Mouse (Mus musculus) limb, embryonic 12.5 days (tissue): ENCODE measurements at regions not wholly inside any gene's neighbourhood (a gene's known extent, or its start where the extent isn't known, plus 50 kb on each side); places are given as distances from the start of the nearest gene placed in this dataset.

ENCODE experiments used
- ATAC-seq: fragments of 200-750 bp; cut with Nextera tagmentation; 2 replicates; pipeline ENCODE4 v1.8.0; 2017; ENCODE audit warnings: low read depth, moderate TSS enrichment; ENCODE audit not compliant: insufficient number of reproducible peaks, insufficient read depth, low FRiP score, low TSS enrichment
- H3K27ac ChIP-seq: fragments of 300-500 bp; sonication (generic); 2 replicates; pipeline ENCODE4 v1.5.1; 2016; ENCODE audit warnings: mild to moderate bottlenecking, moderate library complexity
- H3K27me3 ChIP-seq: fragments of 300-500 bp; sonication (generic); 2 replicates; pipeline ENCODE4 v1.6.1; 2016; ENCODE audit warnings: mild to moderate bottlenecking, moderate library complexity
- H3K36me3 ChIP-seq: fragments of 300-500 bp; sonication (generic); 2 replicates; pipeline ENCODE4 v1.6.1; 2016; ENCODE audit warnings: mild to moderate bottlenecking, moderate library complexity
- H3K4me1 ChIP-seq: fragments of 300-500 bp; sonication (generic); replicated peaks from 2 replicates; pipeline ENCODE4 v1.6.1; 2016
- H3K4me2 ChIP-seq: fragments of 300-500 bp; sonication (generic); 2 replicates; pipeline ENCODE4 v1.6.1; 2016; ENCODE audit warnings: mild to moderate bottlenecking, moderate library complexity
- H3K4me3 ChIP-seq: fragments of 300-500 bp; sonication (generic); replicated peaks from 2 replicates; pipeline ENCODE4 v1.5.1; 2016; ENCODE audit warnings: mild to moderate bottlenecking
- H3K9ac ChIP-seq: fragments of 300-500 bp; sonication (generic); replicated peaks from 2 replicates; pipeline ENCODE4 v1.6.1; 2016; ENCODE audit warnings: mild to moderate bottlenecking, moderate library complexity
- H3K9me3 ChIP-seq: fragments of 300-500 bp; sonication (generic); 2 replicates; pipeline ENCODE4 v1.6.1; 2016; ENCODE audit warnings: mild to moderate bottlenecking, moderate library complexity
- WGBS: fragments of 180-500 bp; shearing (Covaris S2); methylation state at CpG from one replicate; pipeline ENCODE4 v1.1.7; 2016; 5-methylcytosine and 5-hydroxymethylcytosine counted together

GRCm38 (mm10) chr14:48852061-48852460 is 178.4 kb upstream of the Otx2 start:
- H3K27me3 ChIP-seq, result peaks cover 6% of the 10 kb centered on the region; the same call in 1 of the 2 replicates

GRCm38 (mm10) chr14:48842861-48843260 is 169.2 kb upstream of the Otx2 start:
- 84% methylated on average over 4 of the region's 4 CpGs for WGBS
- H3K4me2 ChIP-seq, result no peak overlapping the region
- no peak overlapping the region for H3K9ac ChIP-seq
- H3K9me3 ChIP-seq, result no peaks in the 10 kb centered on the region
- H3K36me3 ChIP-seq, result no peaks in the 10 kb centered on the region
- ATAC-seq, result no peak
- H3K27ac ChIP-seq, result no peak overlapping the region
- H3K4me1 ChIP-seq, result peaks cover 5% of the 10 kb centered on the region; the same call in 1 of the 2 replicates
- H3K27me3 ChIP-seq, result no peaks in the 10 kb centered on the region
- H3K4me3 ChIP-seq, result no peak overlapping the region

More at GRCm38 (mm10) chr14:48852061-48852460, 178.4 kb upstream of the Otx2 start:
- Histone ChIP-seq H3K4me3 (no peak overlapping the region), H3K36me3 (no peaks in the 10 kb centered on the region), H3K27ac (no peak overlapping the region), H3K9ac (no peak overlapping the region), H3K4me2 (no peak overlapping the region), H3K4me1 (peaks cover 4% of the 10 kb centered on the region; the same call in 1 of the 2 replicates), H3K9me3 (no peaks in the 10 kb centered on the region)
- no peak for ATAC-seq
- WGBS, result 63% methylated on average over 4 of the region's 4 CpGs

GRCm38 (mm10) chr14:48841278-48841677 is 167.7 kb upstream of the Otx2 start:
- 57% methylated on average over 5 of the region's 5 CpGs for WGBS
- ATAC-seq, result no peak
- Histone ChIP-seq H3K4me2 (no peak overlapping the region), H3K9me3 (no peaks in the 10 kb centered on the region), H3K27me3 (no peaks in the 10 kb centered on the region), H3K4me3 (no peak overlapping the region), H3K4me1 (peaks cover 10% of the 10 kb centered on the region; the same call in 1 of the 2 replicates), H3K36me3 (no peaks in the 10 kb centered on the region), H3K9ac (no peak overlapping the region), H3K27ac (no peak overlapping the region)

GRCm38 (mm10) chr14:48837181-48837580 is 163.6 kb upstream of the Otx2 start:
- 71% methylated on average over 6 of the region's 6 CpGs for WGBS
- Histone ChIP-seq H3K4me2 (no peak overlapping the region), H3K4me3 (no peak overlapping the region), H3K27me3 (no peaks in the 10 kb centered on the region), H3K9me3 (no peaks in the 10 kb centered on the region), H3K4me1 (peaks cover 12% of the 10 kb centered on the region; the same call in 1 of the 2 replicates), H3K9ac (no peak overlapping the region), H3K36me3 (no peaks in the 10 kb centered on the region), H3K27ac (no peak overlapping the region)
- no peak for ATAC-seq

DNA sequence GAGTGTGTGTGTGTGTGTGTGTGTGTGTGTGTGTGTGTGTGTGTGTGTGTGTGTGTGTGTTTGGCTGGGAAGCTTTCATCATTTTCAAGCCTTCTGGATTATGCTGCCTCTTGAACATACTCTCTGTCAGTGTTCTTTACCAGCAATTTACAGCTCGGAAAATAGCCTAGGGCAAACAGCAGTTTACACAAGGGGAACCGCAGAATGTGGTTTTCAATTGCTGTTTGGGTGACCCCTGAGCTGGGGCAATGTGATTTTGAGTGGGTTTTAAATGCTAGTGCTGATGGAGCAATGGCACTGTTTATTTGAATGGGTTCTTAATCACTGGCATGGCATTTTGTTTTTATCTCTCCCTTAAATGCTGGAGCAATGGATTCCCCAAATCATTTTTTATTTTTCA is 162.5 kb upstream of the Otx2 start:
- 34% methylated on average over 2 of the region's 2 CpGs for WGBS
- Histone ChIP-seq H3K27me3 (no peaks in the 10 kb centered on the region), H3K4me2 (no peak overlapping the region), H3K9ac (no peak overlapping the region), H3K4me1 (peaks cover 12% of the 10 kb centered on the region; the same call in 1 of the 2 replicates), H3K9me3 (no peaks in the 10 kb centered on the region), H3K4me3 (no peak overlapping the region), H3K27ac (no peak overlapping the region), H3K36me3 (no peaks in the 10 kb centered on the region)
- ATAC-seq, result no peak

DNA sequence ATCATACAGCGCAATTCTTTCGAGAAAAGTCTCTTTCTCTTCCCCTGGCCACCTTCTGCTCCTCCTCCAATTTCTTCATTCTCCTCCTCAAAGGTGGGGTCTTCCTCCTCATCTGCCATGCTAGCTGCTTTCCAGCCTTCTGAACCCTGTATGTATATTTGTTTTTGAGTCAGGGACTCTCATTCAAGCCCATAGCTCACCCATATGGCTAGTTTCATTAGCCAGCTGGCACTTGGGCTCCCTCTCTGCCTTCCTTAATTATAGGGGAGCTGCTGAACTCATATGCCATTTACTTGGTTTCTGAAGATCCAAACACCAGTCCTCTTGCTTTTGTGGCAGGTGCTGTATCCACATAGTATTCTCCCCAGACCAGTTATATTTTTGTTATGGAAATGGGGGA is 160.8 kb upstream of the Otx2 start:
- H3K4me2 ChIP-seq, result no peak overlapping the region
- no peaks in the 10 kb centered on the region for H3K36me3 ChIP-seq
- no peak overlapping the region for H3K4me3 ChIP-seq
- H3K9ac ChIP-seq, result no peak overlapping the region
- no peaks in the 10 kb centered on the region for H3K9me3 ChIP-seq
- H3K4me1 ChIP-seq, result peaks cover 12% of the 10 kb centered on the region; the same call in 1 of the 2 replicates
- H3K27me3 ChIP-seq, result no peaks in the 10 kb centered on the region
- no peak overlapping the region for H3K27ac ChIP-seq
- 95% methylated on average over 2 of the region's 2 CpGs for whole genome bisulfite sequencing
- no peak for ATAC-seq

DNA sequence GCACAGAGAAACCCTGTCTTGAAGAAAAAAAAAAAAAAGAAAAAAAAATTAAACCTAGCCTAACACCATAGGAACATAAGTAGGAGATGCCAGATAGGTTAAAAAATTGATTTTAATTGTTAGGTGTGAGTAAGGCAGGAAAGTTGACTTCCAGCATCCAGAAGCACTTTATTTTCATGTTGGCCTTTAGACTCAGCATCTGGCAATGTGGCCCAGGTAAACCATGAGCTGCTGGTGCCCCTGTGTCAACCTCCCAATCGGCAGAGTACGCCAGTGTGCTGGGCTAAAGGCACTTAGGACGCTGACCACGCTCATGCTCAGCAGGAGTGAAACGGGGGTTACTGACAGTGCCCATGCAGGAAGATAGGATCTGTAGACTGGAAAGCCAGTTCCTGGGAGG is 152.8 kb upstream of the Otx2 start:
- ATAC-seq, result no peak
- Histone ChIP-seq H3K4me2 (no peak overlapping the region), H3K9ac (no peak overlapping the region), H3K27ac (no peak overlapping the region), H3K9me3 (no peaks in the 10 kb centered on the region), H3K36me3 (no peaks in the 10 kb centered on the region), H3K27me3 (no peaks in the 10 kb centered on the region), H3K4me1 (no peaks in the 10 kb centered on the region), H3K4me3 (no peak overlapping the region)
- WGBS, result 67% methylated on average over 5 of the region's 5 CpGs

- Histone ChIP-seq H3K9me3 (no peaks in the 10 kb centered on the region), H3K36me3 (no peaks in the 10 kb centered on the region), H3K27ac (no peak overlapping the region), H3K4me1 (no peaks in the 10 kb centered on the region), H3K4me2 (no peak overlapping the region), H3K9ac (no peak overlapping the region), H3K27me3 (no peaks in the 10 kb centered on the region), H3K4me3 (no peak overlapping the region)
- WGBS, result 66% methylated on average over 3 of the region's 3 CpGs
- ATAC-seq, result no peak
Measured at GRCm38 (mm10) chr14:48824375-48824774, 150.8 kb upstream of the Otx2 start.

DNA sequence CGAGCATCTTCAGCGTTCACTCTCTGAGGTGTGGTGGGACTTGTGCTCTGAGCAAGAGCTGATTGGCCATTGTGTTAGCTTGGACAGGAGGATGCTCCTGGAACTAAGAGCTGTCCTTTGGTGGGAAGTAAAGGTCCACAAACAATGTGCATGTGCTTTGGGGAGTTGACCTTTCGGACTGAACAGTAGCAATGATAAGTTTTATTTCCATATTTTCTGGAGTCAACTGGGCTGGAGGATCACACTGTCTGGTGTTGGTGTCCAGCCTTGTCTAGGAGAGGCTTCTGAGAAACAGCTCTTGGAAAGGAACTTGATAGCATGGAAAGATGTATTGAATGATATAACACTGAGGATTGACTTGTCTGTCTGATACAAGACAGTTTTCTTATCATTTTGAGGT is 142.3 kb upstream of the Otx2 start:
- H3K4me3 ChIP-seq, result no peak overlapping the region
- no peaks in the 10 kb centered on the region for H3K27me3 ChIP-seq
- H3K9ac ChIP-seq, result no peak overlapping the region
- no peaks in the 10 kb centered on the region for H3K4me1 ChIP-seq
- no peak for ATAC-seq
- H3K36me3 ChIP-seq, result no peaks in the 10 kb centered on the region
- no peaks in the 10 kb centered on the region for H3K9me3 ChIP-seq
- H3K4me2 ChIP-seq, result no peak overlapping the region
- H3K27ac ChIP-seq, result no peak overlapping the region
- WGBS, result 90% methylated on average over 3 of the region's 3 CpGs

DNA sequence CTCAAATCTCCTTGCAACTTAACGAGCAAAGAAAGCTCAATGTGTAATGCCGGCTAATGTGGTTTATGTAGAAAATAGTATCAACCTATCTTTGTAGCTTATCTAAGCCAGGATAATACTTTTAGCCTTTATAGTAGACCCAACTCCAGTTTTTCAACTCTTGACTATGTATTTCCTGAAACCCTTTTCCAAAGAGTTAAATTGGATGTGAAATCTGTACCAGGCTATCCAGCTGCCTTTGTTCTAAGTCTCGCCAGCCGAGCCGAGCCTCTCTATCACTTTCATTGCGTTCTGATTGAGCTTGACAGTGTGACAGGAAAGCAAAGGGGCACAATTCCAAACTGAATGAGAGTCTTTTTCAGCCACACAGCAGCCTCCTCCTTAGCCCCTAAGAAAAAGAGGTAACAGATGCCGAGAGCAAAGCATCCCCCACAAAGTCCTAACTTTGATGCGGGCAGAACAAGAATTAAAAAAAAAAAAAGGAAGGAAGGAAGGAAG is 141.7 kb upstream of the Otx2 start:
- Histone ChIP-seq H3K27me3 (no peaks in the 10 kb centered on the region), H3K4me2 (no peak overlapping the region), H3K4me1 (no peaks in the 10 kb centered on the region), H3K36me3 (no peaks in the 10 kb centered on the region), H3K4me3 (no peak overlapping the region), H3K9me3 (no peaks in the 10 kb centered on the region), H3K9ac (no peak overlapping the region), H3K27ac (no peak overlapping the region)
- WGBS, result 40% methylated on average over 8 of the region's 8 CpGs
- ATAC-seq, result no peak

DNA sequence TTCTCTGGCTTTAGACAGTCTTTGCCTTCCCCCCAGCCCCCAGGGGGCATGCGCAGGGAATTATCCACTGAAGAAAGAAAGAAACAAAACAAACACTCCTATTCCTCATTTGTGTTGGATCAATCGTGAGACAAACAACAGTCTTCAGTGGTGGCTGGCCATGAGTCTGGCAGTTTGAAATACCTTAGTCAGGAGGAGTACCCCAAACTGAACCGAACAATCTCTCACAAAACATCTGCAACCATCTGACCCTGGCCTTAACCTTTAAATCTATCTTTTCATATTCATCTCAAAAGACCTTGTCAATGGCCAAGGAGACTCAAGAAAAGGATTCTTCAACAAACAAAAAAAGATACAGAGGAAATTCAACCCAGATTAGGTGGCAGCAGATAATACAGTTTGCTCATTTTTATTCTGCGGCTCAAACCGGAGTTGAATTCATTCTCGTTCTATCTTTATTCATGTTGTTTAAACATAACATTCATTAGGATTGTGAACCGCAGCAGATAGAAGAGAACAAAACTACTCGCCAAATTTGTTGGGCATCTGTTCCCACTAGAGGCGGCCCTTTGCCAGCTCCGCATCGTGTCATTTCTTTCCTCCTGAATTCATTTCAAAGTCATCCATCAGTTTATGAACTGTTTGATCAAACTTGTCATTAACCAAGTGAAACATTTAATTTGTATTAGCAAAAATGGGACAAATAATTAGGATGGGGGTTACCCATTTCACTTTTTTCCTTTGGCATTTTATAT is 139.3 kb upstream of the Otx2 start:
- ATAC-seq, result no peak
- H3K27me3 ChIP-seq, result no peaks in the 10 kb centered on the region
- H3K4me2 ChIP-seq, result no peak overlapping the region
- H3K4me3 ChIP-seq, result no peak overlapping the region
- H3K9ac ChIP-seq, result no peak overlapping the region
- WGBS, result 88% methylated on average over 11 of the region's 11 CpGs
- H3K27ac ChIP-seq, result no peak overlapping the region
- H3K36me3 ChIP-seq, result no peaks in the 10 kb centered on the region
- H3K4me1 ChIP-seq, result no peaks in the 10 kb centered on the region
- H3K9me3 ChIP-seq, result no peaks in the 10 kb centered on the region

- 91% methylated on average over 4 of the region's 4 CpGs for WGBS
- H3K27ac ChIP-seq, result no peak overlapping the region
- no peak overlapping the region for H3K4me2 ChIP-seq
- H3K4me1 ChIP-seq, result peaks cover 6% of the 10 kb centered on the region
- no peaks in the 10 kb centered on the region for H3K36me3 ChIP-seq
- H3K27me3 ChIP-seq, result no peaks in the 10 kb centered on the region; the same call in 1 of the 2 replicates
- no peak for ATAC-seq
- no peak overlapping the region for H3K4me3 ChIP-seq
- H3K9ac ChIP-seq, result no peak overlapping the region
- H3K9me3 ChIP-seq, result no peaks in the 10 kb centered on the region
Measured at GRCm38 (mm10) chr14:48804098-48804497, 130.5 kb upstream of the Otx2 start.
